Mouse (Mus musculus) right cerebral cortex, postnatal 4 days (tissue): Measurements from ENCODE around the gene Prrt4.
"Not testable (repeated sequence)": the region's sequence is repeated elsewhere in the genome, so short reads cannot be mapped to it uniquely, and the experiment has no call there.

Experiments used
- DNase-seq: peaks from one replicate; pipeline ENCODE4 v3.0.0-alpha.2; 2022

Gene Prrt4

GRCm38 (mm10) chr6:29198309-29199222 lies 19.2 kb upstream of the Prrt4 start:
- DNase-seq = peak; percentile 96

GRCm38 (mm10) chr6:29195846-29196698 lies 16.7 kb upstream of the Prrt4 start:
- DNase-seq = peak; percentile 1

GRCm38 (mm10) chr6:29195146-29195545 lies 15.8 kb upstream of the Prrt4 start:
- peak; percentile 0 for DNase-seq

GRCm38 (mm10) chr6:29193961-29194750 lies 14.8 kb upstream of the Prrt4 start:
- peak; percentile 1 for DNase-seq

GRCm38 (mm10) chr6:29187936-29188335 lies 8.6 kb upstream of the Prrt4 start:
- no peak for DNase-seq

GRCm38 (mm10) chr6:29179843-29180242 lies 459 bp upstream of the Prrt4 start:
- DNase-seq = no peak

- no peak for DNase-seq
These were observed 1.2 kb downstream of the Prrt4 start for GRCm38 (mm10) chr6:29177901-29178879.

GRCm38 (mm10) chr6:29175113-29175512 lies 4.3 kb downstream of the Prrt4 start:
- no peak for DNase-seq

GRCm38 (mm10) chr6:29174368-29174767 lies 5.0 kb downstream of the Prrt4 start:
- DNase-seq = no peak

- DNase-seq = peak; percentile 78
These were observed 8.4 kb downstream of the Prrt4 start for GRCm38 (mm10) chr6:29170952-29171388.

GRCm38 (mm10) chr6:29170063-29170921 lies 9.1 kb downstream of the Prrt4 start:
- DNase-seq = peak; percentile 42

- DNase-seq = no peak
These were observed 9.7 kb downstream of the Prrt4 start for GRCm38 (mm10) chr6:29169675-29170062.

GRCm38 (mm10) chr6:29168871-29169270 lies 10.5 kb downstream of the Prrt4 start:
- DNase-seq = no peak

- DNase-seq = no peak
These were observed 13.2 kb downstream of the Prrt4 start for GRCm38 (mm10) chr6:29166196-29166595.

- DNase-seq = peak; percentile 75
These were observed 14.8 kb downstream of the Prrt4 start, which contains the start of gene Rbm28 for GRCm38 (mm10) chr6:29164314-29165244. Gene Rbm28, minus strand, starts transcription at chr6:29165006.

- DNase-seq = not testable (repeated sequence)
These were observed 18.1 kb downstream of the Prrt4 start for GRCm38 (mm10) chr6:29161291-29161690.

- DNase-seq = no peak
These were observed 18.6 kb downstream of the Prrt4 start for GRCm38 (mm10) chr6:29160786-29161185.

- no peak for DNase-seq
These were observed 23.1 kb downstream of the Prrt4 start for GRCm38 (mm10) chr6:29156326-29156725.

GRCm38 (mm10) chr6:29150001-29150400 lies 29.4 kb downstream of the Prrt4 start:
- DNase-seq = no peak
